Mouse (Mus musculus) hindbrain, postnatal 0 days (tissue): ENCODE measurements around the gene Adamtsl1. TPM values are rescaled to one million over a fixed set of nuclear protein-coding genes. Genes with fewer than 3 reads are reported as not detected.

Experiments used
- ATAC-seq: fragments of 200-750 bp; cut with Nextera tagmentation; 2 replicates; pipeline ENCODE4 v1.8.0; 2017; ENCODE audit warnings: mild to moderate bottlenecking, moderate TSS enrichment, moderate library complexity
- DNase-seq: peaks from one replicate; pipeline ENCODE4 v3.0.0-alpha.2; 2015; ENCODE audit warnings: low spot score
- H3K27ac ChIP-seq: fragments of 300-500 bp; sonication (generic); 2 replicates; pipeline ENCODE4 v1.5.1; 2014; ENCODE audit warnings: mild to moderate bottlenecking
- H3K27me3 ChIP-seq: fragments of 300-500 bp; sonication (generic); 2 replicates; pipeline ENCODE4 v1.6.1; 2014; ENCODE audit warnings: low read length, mixed read lengths; ENCODE audit not compliant: insufficient read depth
- H3K36me3 ChIP-seq: fragments of 300-500 bp; sonication (generic); 2 replicates; pipeline ENCODE4 v1.6.1; 2014; ENCODE audit warnings: low read length, mixed read lengths; ENCODE audit not compliant: insufficient read depth
- H3K4me1 ChIP-seq: fragments of 300-500 bp; sonication (generic); 2 replicates; pipeline ENCODE4 v1.6.1; 2014; ENCODE audit warnings: antibody characterized with exemption, low read length, mixed read lengths; ENCODE audit not compliant: insufficient read depth
- H3K4me2 ChIP-seq: fragments of 300-500 bp; sonication (generic); 2 replicates; pipeline ENCODE4 v1.6.1; 2014; ENCODE audit warnings: low read depth, mild to moderate bottlenecking, low read length, moderate library complexity, mixed read lengths
- H3K4me3 ChIP-seq: fragments of 300-500 bp; sonication (generic); 2 replicates; pipeline ENCODE4 v1.5.1; 2014; ENCODE audit warnings: low read length
- H3K9ac ChIP-seq: fragments of 300-500 bp; sonication (generic); replicated peaks from 2 replicates; pipeline ENCODE4 v1.6.1; 2014; ENCODE audit warnings: mild to moderate bottlenecking, low read length, moderate library complexity, mixed read lengths
- H3K9me3 ChIP-seq: fragments of 300-500 bp; sonication (generic); 2 replicates; pipeline ENCODE4 v1.6.1; 2016; ENCODE audit warnings: low read length, mixed read lengths
- CTCF ChIP-seq: IDR thresholded peaks from 2 replicates; pipeline ENCODE4 v1.5.1; 2016; ENCODE audit warnings: antibody characterized with exemption, control low read depth, low read depth
- WGBS: fragments of 180-500 bp; shearing (Covaris S2); extraction: QIAGEN DNeasy Blood & Tissue Kit; methylation state at CpG from one replicate; pipeline ENCODE4 v1.1.7; 2014; 5-methylcytosine and 5-hydroxymethylcytosine counted together
- polyA plus RNA-seq: library from polyadenylated mRNA; unstranded; fragments of >200 nt; fragmentation: Nextera tagmentation; extraction: Ambion mirVana; gene quantifications from 2 replicates; pipeline ENCODE4 v1.2.1, GENCODE M21; 2015
- total RNA-seq: library from RNA; depleted of rRNA; stranded (reverse); fragments of >200 nt; gene quantifications from 2 replicates; pipeline ENCODE4 v1.2.3, GENCODE M21; 2014

The Adamtsl1 gene
- total and polyA plus RNA-seq, 2 experiments from 2014 or later = 8.0 to 13.4 TPM

DNA sequence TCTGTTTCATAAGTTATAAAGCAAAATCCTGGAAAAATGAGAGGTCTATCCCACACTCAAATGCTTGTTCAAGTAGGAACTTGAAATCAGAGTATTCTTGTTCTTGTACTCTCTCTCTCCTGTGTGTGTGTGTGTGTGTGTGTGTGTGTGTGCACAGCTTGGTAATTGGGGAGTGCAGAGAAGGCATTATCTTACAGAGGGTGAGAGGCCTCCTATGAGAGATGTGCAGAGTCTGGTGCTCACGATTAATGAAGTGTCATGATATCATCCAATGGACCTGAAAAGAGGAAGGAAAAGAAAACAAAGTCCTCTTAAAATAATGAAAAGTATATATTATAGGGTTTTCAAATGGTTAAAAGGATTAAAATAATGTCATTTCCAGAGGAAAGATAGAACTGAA, 443.9 kb downstream of the Adamtsl1 start:
- Histone ChIP-seq H3K4me3 (no peak overlapping the region), H3K4me2 (no peak overlapping the region), H3K9me3 (no peaks in the 10 kb centered on the region), H3K9ac (no peak overlapping the region), H3K27me3 (no peaks in the 10 kb centered on the region), H3K36me3 (no peaks in the 10 kb centered on the region), H3K4me1 (no peaks in the 10 kb centered on the region), H3K27ac (no peak overlapping the region)
- TF ChIP-seq CTCF = no peak
- ATAC-seq = no peak
- DNase-seq = no peak
- WGBS = 81% methylated on average over 1 of the region's 1 CpGs

- Histone ChIP-seq H3K4me2 (no peak overlapping the region), H3K27me3 (no peaks in the 10 kb centered on the region), H3K4me1 (no peaks in the 10 kb centered on the region), H3K9me3 (no peaks in the 10 kb centered on the region), H3K9ac (no peak overlapping the region), H3K4me3 (no peak overlapping the region), H3K27ac (no peak overlapping the region), H3K36me3 (no peaks in the 10 kb centered on the region)
- TF ChIP-seq CTCF = no peak
- no peak for DNase-seq
- 77% methylated on average over 2 of the region's 2 CpGs for WGBS
- ATAC-seq = no peak
Observed at GRCm38 (mm10) chr4:85959019-85959418, 445.0 kb downstream of the Adamtsl1 start.

DNA sequence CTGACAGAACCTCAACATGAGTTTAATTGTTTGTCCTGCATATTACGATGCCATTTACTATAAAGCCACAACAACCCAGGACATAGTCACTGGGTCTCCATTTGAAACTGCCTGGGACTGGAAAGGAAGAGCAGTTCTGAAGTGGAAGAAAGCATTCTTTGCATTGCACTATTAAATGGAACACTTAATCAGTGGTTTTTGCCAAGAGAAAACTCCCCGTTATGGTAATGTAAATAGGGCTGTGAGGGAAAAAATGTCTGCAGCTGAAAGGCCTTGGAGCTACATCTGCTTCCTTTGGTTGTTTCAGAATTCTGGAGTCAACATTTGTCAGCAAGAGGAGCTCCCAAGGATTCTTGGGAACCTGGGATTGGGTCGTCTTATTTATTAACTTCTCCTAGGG, 462.2 kb downstream of the Adamtsl1 start:
- no peak for DNase-seq
- no peak for ATAC-seq
- H3K4me2 ChIP-seq = no peak overlapping the region
- H3K9ac ChIP-seq = no peak overlapping the region
- no peak overlapping the region for H3K27ac ChIP-seq
- H3K27me3 ChIP-seq = no peaks in the 10 kb centered on the region
- no peaks in the 10 kb centered on the region for H3K36me3 ChIP-seq
- WGBS = 85% methylated on average over 3 of the region's 3 CpGs
- no peak overlapping the region for H3K4me3 ChIP-seq
- TF ChIP-seq CTCF = no peak
- H3K4me1 ChIP-seq = no peaks in the 10 kb centered on the region
- no peaks in the 10 kb centered on the region for H3K9me3 ChIP-seq

DNA sequence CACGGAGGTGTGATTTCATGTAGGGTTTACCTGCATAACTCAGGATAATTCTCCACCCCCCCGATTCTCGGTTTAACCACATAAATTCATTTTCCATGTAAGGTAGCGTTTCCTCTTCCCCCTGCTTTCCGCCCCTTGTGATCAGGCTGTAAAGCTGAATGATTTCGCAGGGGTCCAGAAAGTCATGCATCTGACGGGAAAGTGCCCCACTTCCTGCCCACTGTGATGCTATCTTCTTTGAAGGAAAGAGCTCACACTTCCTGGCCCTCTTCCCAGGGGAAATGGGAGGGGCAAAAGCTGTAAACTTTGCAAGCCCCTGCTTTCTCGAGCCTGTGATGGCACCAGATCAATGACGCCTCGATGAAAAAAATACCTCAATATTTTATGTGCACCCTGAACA, 465.2 kb downstream of the Adamtsl1 start:
- Histone ChIP-seq H3K9ac (no peak overlapping the region), H3K27me3 (no peaks in the 10 kb centered on the region), H3K36me3 (no peaks in the 10 kb centered on the region), H3K4me3 (no peak overlapping the region), H3K4me2 (no peak overlapping the region), H3K9me3 (no peaks in the 10 kb centered on the region), H3K27ac (no peak overlapping the region), H3K4me1 (no peaks in the 10 kb centered on the region)
- no peak for TF ChIP-seq CTCF
- 80% methylated on average over 10 of the region's 10 CpGs for WGBS
- DNase-seq (no peak), ATAC-seq (no peak)

DNA sequence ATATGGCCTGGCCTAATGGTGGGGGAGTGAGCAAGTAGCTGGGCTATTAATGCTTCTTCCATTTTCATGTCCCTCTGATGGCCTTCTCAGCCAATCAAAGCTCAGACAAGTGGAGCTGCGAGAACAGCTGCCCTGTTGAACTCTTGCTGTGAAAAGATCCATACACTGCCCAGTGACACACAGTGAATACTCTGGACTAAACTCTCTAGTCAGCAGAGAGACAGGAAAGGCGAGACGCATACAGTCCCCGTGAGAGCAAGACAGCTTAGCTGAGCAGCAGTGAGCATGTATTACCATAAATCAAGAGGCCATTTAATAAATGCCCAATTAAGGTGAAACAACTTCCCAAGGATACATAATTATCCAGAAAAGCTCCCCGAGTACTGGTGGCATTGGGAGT, 492.6 kb downstream of the Adamtsl1 start:
- WGBS = 38% methylated on average over 5 of the region's 5 CpGs
- Histone ChIP-seq H3K27ac (no peak overlapping the region), H3K4me2 (no peak overlapping the region), H3K36me3 (no peaks in the 10 kb centered on the region), H3K9ac (no peak overlapping the region), H3K27me3 (no peaks in the 10 kb centered on the region), H3K4me3 (no peak overlapping the region), H3K4me1 (no peaks in the 10 kb centered on the region), H3K9me3 (no peaks in the 10 kb centered on the region)
- TF ChIP-seq CTCF = no peak
- ATAC-seq = no peak
- no peak for DNase-seq

DNA sequence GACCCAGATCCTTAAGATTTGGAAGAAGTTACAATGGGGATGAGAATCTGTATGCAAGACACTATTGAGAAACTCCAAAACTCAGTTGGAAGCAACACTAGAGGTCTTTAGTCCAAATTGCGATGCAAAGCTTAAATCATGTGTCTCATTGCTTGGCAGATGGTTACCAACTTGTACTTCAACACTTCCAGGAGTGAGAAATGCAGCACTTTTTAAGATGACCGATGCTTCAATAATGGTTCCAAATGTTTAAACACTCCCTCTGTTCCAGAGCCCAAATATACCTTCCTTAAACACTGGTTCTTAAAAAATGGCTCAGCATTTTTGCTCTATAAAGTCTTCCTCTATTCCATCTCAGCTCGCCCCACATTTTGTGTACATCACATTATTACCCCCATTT, 499.7 kb downstream of the Adamtsl1 start:
- Histone ChIP-seq H3K27me3 (no peaks in the 10 kb centered on the region), H3K27ac (no peak overlapping the region), H3K4me2 (no peak overlapping the region), H3K9ac (no peak overlapping the region), H3K4me3 (no peak overlapping the region), H3K4me1 (no peaks in the 10 kb centered on the region), H3K36me3 (no peaks in the 10 kb centered on the region), H3K9me3 (no peaks in the 10 kb centered on the region)
- WGBS = 87% methylated on average over 3 of the region's 3 CpGs
- no peak for TF ChIP-seq CTCF
- ATAC-seq (no peak), DNase-seq (no peak)

DNA sequence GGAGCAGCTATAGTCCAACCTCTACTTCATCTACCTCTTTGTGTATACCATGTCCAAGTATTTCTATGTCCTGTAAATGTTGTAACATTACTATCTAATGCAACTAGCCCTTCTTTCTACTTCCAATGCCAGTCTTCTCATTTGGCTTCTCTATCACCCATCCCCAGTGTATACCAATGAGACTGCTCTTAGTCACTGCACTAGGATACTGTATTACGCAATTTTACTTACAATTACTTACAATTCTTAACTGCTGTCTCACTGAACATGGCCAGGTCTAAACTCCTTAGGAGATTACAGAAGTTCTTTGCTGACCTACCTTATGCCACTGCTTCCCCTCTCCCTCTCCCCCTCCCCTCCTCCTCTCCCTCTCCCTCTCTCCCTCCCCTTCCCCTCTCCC, 505.0 kb downstream of the Adamtsl1 start:
- H3K9me3 ChIP-seq = no peaks in the 10 kb centered on the region
- H3K36me3 ChIP-seq = no peaks in the 10 kb centered on the region
- no peak overlapping the region for H3K4me3 ChIP-seq
- TF ChIP-seq CTCF = no peak
- WGBS = 90% methylated on average over 1 of the region's 1 CpGs
- H3K27ac ChIP-seq = no peak overlapping the region
- H3K9ac ChIP-seq = no peak overlapping the region
- no peak overlapping the region for H3K4me2 ChIP-seq
- peaks cover 3% of the 10 kb centered on the region for H3K4me1 ChIP-seq
- DNase-seq = no peak
- ATAC-seq = no peak
- no peaks in the 10 kb centered on the region for H3K27me3 ChIP-seq
